Mouse (Mus musculus) lung, postnatal 0 days (tissue): ENCODE data around the gene Tm7sf2.

Source experiments
- CTCF ChIP-seq: IDR thresholded peaks from 2 replicates; pipeline ENCODE4 v1.5.1; 2016; ENCODE audit warnings: antibody characterized with exemption, mild to moderate bottlenecking
- EP300 ChIP-seq: IDR thresholded peaks from 2 replicates; pipeline ENCODE4 v1.6.1; 2016; ENCODE audit warnings: antibody characterized with exemption, mild to moderate bottlenecking, control low read depth

DNA sequence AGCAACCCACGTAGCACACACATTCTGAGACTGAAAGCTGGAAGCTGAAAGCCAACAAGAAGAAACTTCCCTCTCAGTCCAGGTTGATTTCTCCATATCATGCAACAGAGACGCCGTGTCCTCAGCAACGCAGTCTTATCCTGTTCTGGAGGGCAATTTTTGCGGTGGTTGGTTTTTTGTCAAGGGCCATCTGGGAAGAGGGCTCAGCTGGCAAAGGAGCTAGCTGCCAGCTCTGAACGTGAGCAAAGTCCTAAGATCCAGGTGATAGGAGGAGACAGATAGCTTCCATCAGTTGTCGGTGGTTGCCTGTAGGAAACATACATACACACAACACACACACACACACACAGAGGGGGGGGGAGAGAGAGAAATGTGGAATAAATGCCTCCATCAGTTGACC, 29.8 kb downstream of the Tm7sf2 start:
- TF ChIP-seq EP300 (no peak), CTCF (no peak)
